Mouse (Mus musculus): ENCODE measurements at regions not wholly inside any gene's neighbourhood (a gene's known extent, or its start where the extent isn't known, plus 50 kb on each side); places are given as distances from the start of the nearest gene placed in this dataset.

- H3K4me3 ChIP-seq (ENCODE audit: insufficient read depth, low read length): no peak overlapping the region
- TF ChIP-seq CTCF (IDR thresholded peaks at IDR 0.05; ENCODE audit: borderline replicate concordance, insufficient read depth, low read length) (no peak), POLR2A (IDR thresholded peaks at IDR 0.05; ENCODE audit: low read depth, low read length) (no peak)
- no peak overlapping the region for H3K27ac ChIP-seq (ENCODE audit: insufficient read depth, low read length)
- peaks cover 9% of the 10 kb centered on the region; the same call in 1 of the 2 replicates for H3K4me1 ChIP-seq (ENCODE audit: control insufficient read depth, insufficient read depth, low read length)
Measured at GRCm38 (mm10) chr19:32954001-32954605, 196.8 kb downstream of the Pten start.

GRCm38 (mm10) chr19:32954942-32955341 lies 197.6 kb downstream of the Pten start:
- Histone ChIP-seq H3K4me1 (ENCODE audit: control insufficient read depth, insufficient read depth, low read length) (peaks cover 9% of the 10 kb centered on the region; the same call in 1 of the 2 replicates), H3K4me3 (ENCODE audit: insufficient read depth, low read length) (no peak overlapping the region), H3K27ac (ENCODE audit: insufficient read depth, low read length) (no peak overlapping the region)
- no peak for TF ChIP-seq POLR2A (IDR thresholded peaks at IDR 0.05; ENCODE audit: low read depth, low read length)
- TF ChIP-seq CTCF (IDR thresholded peaks at IDR 0.05; ENCODE audit: borderline replicate concordance, insufficient read depth, low read length): no peak

GRCm38 (mm10) chr19:32956143-32956915 lies 199.0 kb downstream of the Pten start:
- Histone ChIP-seq H3K27ac (ENCODE audit: insufficient read depth, low read length) (no peak overlapping the region), H3K4me3 (ENCODE audit: insufficient read depth, low read length) (no peak overlapping the region)
- no peak for TF ChIP-seq POLR2A (IDR thresholded peaks at IDR 0.05; ENCODE audit: low read depth, low read length)
- TF ChIP-seq CTCF (IDR thresholded peaks at IDR 0.05; ENCODE audit: borderline replicate concordance, insufficient read depth, low read length): no peak

DNA sequence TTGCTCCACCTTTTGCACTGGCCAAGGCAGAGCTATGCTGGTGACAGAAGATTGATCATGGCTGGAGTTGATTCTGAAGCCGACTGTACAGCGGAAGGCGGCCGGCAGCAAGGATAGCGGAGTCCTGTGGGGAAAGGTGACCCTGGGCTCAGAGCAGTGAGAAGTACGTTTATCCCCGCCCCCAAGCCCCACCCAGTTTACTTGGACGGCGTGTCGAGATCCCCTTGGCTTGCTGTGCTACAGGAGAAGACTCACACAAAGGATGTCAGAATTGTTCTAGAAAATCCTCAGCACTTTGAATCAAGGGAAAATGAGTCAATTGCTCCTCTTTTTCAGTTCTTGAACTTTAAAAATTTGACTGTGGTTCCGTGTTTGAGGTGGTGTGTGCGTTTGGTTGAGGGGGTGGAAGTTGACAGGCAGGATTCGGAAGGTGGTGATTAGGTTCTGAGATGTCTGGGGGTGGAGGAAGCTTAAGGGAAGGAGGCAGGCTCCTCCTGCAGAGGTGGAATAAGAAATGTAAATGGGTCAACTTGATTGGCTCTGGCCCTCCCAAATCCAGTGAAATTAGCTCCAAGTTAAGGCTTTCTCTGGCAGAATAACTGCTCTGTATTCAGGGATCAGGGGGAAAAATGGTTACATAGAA lies 199.7 kb downstream of the Pten start:
- Histone ChIP-seq H3K4me1 (ENCODE audit: control insufficient read depth, insufficient read depth, low read length) (peaks cover 6% of the 10 kb centered on the region; the same call in 1 of the 2 replicates), H3K27ac (ENCODE audit: insufficient read depth, low read length) (no peak overlapping the region), H3K4me3 (ENCODE audit: insufficient read depth, low read length) (no peak overlapping the region)
- TF ChIP-seq POLR2A (IDR thresholded peaks at IDR 0.05; ENCODE audit: low read depth, low read length): no peak
- no peak for TF ChIP-seq CTCF (IDR thresholded peaks at IDR 0.05; ENCODE audit: borderline replicate concordance, insufficient read depth, low read length)

More at GRCm38 (mm10) chr19:32956143-32956915, 199.0 kb downstream of the Pten start:
- H3K4me1 ChIP-seq (ENCODE audit: control insufficient read depth, insufficient read depth, low read length): peaks cover 6% of the 10 kb centered on the region; the same call in 1 of the 2 replicates

- TF ChIP-seq POLR2A (IDR thresholded peaks at IDR 0.05; ENCODE audit: low read depth, low read length) (no peak), CTCF (IDR thresholded peaks at IDR 0.05; ENCODE audit: borderline replicate concordance, insufficient read depth, low read length) (no peak)
- Histone ChIP-seq H3K4me1 (ENCODE audit: control insufficient read depth, insufficient read depth, low read length) (no peaks in the 10 kb centered on the region), H3K4me3 (ENCODE audit: insufficient read depth, low read length) (no peak overlapping the region)
Measured at GRCm38 (mm10) chr19:32958276-32958675, 201.0 kb downstream of the Pten start.

DNA sequence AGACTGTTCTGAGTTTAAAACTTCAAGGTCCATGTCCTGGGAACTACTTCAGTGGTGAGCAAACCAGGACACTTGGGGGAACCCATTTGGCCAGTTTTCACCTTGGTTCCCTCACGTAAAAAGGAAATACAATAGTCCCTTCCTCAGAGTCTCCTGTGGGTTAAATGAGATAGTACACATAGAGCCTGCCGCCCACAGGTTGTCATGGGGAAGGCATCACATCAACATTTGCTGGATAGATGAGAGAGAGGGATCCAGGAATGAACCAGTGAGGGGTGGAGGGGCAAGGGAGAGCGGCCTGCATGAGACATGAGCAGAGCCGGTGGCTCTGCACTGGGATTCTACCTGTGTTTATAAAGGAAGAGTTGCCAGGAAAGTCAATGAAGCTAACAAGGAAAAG lies 201.5 kb downstream of the Pten start:
- Histone ChIP-seq H3K27ac (ENCODE audit: insufficient read depth, low read length) (no peak overlapping the region), H3K4me1 (ENCODE audit: control insufficient read depth, insufficient read depth, low read length) (no peaks in the 10 kb centered on the region), H3K4me3 (ENCODE audit: insufficient read depth, low read length) (no peak overlapping the region)
- TF ChIP-seq POLR2A (IDR thresholded peaks at IDR 0.05; ENCODE audit: low read depth, low read length) (no peak), CTCF (IDR thresholded peaks at IDR 0.05; ENCODE audit: borderline replicate concordance, insufficient read depth, low read length) (no peak)

More at GRCm38 (mm10) chr19:32958276-32958675, 201.0 kb downstream of the Pten start:
- H3K27ac ChIP-seq (ENCODE audit: insufficient read depth, low read length): no peak overlapping the region

GRCm38 (mm10) chr19:32959844-32960195 lies 202.5 kb downstream of the Pten start:
- H3K4me3 ChIP-seq (ENCODE audit: insufficient read depth, low read length): no peak overlapping the region
- H3K27ac ChIP-seq (ENCODE audit: insufficient read depth, low read length): no peak overlapping the region
- H3K4me1 ChIP-seq (ENCODE audit: control insufficient read depth, insufficient read depth, low read length): 0 out of 2 replicates have a peak, but pooled peaks cover 2% of the 10 kb centered on the region
- no peak for TF ChIP-seq POLR2A (IDR thresholded peaks at IDR 0.05; ENCODE audit: low read depth, low read length)
- TF ChIP-seq CTCF (IDR thresholded peaks at IDR 0.05; ENCODE audit: borderline replicate concordance, insufficient read depth, low read length): no peak

- Histone ChIP-seq H3K27ac (ENCODE audit: insufficient read depth, low read length) (no peak overlapping the region), H3K4me3 (ENCODE audit: insufficient read depth, low read length) (no peak overlapping the region), H3K4me1 (ENCODE audit: control insufficient read depth, insufficient read depth, low read length) (0 out of 2 replicates have a peak, but pooled peaks cover 2% of the 10 kb centered on the region)
- TF ChIP-seq CTCF (IDR thresholded peaks at IDR 0.05; ENCODE audit: borderline replicate concordance, insufficient read depth, low read length) (no peak), POLR2A (IDR thresholded peaks at IDR 0.05; ENCODE audit: low read depth, low read length) (no peak)
Measured at GRCm38 (mm10) chr19:32960196-32960947, 203.1 kb downstream of the Pten start.

GRCm38 (mm10) chr19:32961525-32961924 lies 204.2 kb downstream of the Pten start:
- H3K4me3 ChIP-seq (ENCODE audit: insufficient read depth, low read length): no peak overlapping the region
- TF ChIP-seq POLR2A (IDR thresholded peaks at IDR 0.05; ENCODE audit: low read depth, low read length): no peak
- TF ChIP-seq CTCF (IDR thresholded peaks at IDR 0.05; ENCODE audit: borderline replicate concordance, insufficient read depth, low read length): no peak
- H3K27ac ChIP-seq (ENCODE audit: insufficient read depth, low read length): no peak overlapping the region
- H3K4me1 ChIP-seq (ENCODE audit: control insufficient read depth, insufficient read depth, low read length): 0 out of 2 replicates have a peak, but pooled peaks cover 2% of the 10 kb centered on the region
